Mouse (Mus musculus) right cerebral cortex, postnatal 14 days (tissue): ENCODE measurements around the gene Alox12.

Experiments used
- DNase-seq: peaks from one replicate; pipeline ENCODE4 v3.0.0; 2022

The Alox12 gene

DNA sequence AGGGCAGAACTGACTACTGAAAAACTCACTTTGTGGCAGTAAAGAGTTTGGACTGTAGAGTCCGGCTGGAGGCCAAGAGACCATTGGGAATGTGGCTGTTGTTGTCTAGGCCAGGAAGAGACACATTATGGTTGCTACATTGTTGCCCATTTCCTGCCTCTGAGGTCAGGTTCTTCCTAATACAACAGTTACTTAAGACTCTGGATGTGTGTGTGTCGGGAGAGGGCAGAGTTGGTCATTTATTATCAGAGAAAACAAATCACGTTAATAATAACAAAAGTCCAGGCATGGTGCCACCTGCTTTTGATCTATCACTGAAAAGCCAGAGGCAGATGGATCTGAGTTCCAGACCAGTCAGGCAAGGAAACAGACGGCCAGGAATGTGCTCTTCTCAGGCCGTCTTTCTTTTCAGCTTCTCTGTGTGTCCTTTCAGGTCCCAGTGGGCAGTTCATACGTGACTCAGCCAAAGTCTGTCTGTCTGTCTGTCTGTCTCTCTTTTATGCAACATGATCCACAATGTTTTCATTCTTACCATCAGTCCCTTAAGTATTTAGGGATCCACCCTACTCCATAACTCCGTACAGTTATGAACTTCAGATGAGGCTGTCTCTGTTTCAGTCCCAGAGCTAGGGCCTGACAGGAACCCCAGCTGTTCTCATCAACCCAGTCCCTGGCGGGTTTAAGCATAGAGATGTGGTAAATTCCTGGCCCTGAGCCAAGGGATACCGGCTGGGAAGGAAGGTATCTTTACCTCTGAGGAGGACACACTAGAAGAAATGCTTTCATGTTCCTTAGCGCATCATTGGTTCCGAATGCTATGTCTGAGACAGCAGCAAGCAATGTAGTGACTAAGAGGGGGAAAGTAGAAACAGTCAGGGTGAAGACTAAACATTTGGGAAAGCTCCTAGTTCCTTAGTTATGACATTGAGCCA lies 61.5 kb downstream of the Alox12 start:
- DNase-seq = no peak

DNA sequence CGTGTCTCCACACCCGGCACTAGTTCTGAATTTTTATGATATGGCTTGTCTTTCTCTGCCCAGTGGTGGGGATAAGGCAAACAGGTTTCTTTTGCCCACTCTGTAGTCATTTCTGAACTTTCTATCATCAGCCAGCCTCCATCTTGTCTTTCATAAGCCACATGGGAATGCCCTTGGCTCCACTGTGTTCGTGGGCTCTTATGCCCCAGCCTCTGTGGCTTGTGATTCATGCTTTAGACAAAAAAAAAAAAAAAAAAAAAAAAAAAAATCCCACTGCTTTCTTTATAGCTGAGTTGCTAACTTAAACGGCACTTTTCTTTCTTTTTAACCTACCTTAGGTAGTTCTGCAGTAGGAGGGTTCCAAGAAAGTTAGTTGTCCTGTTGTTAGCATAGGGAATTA lies 63.0 kb downstream of the Alox12 start:
- no peak for DNase-seq
